Mouse (Mus musculus) limb, embryonic 12.5 days (tissue): ENCODE results near the gene 1700001O22Rik. TPM values are rescaled to one million over a fixed set of nuclear protein-coding genes. Genes with fewer than 3 reads are reported as not detected.
A peak's percentile ranks its signal among the peaks of the same experiment; 100 is the strongest.

Experiments used
- ATAC-seq: fragments of 200-750 bp; cut with Nextera tagmentation; 2 replicates; pipeline ENCODE4 v1.8.0; 2017; ENCODE audit warnings: low read depth, moderate TSS enrichment; ENCODE audit not compliant: insufficient number of reproducible peaks, insufficient read depth, low FRiP score, low TSS enrichment
- H3K27ac ChIP-seq: fragments of 300-500 bp; sonication (generic); 2 replicates; pipeline ENCODE4 v1.5.1; 2016; ENCODE audit warnings: mild to moderate bottlenecking, moderate library complexity
- H3K27me3 ChIP-seq: fragments of 300-500 bp; sonication (generic); 2 replicates; pipeline ENCODE4 v1.6.1; 2016; ENCODE audit warnings: mild to moderate bottlenecking, moderate library complexity
- H3K36me3 ChIP-seq: fragments of 300-500 bp; sonication (generic); 2 replicates; pipeline ENCODE4 v1.6.1; 2016; ENCODE audit warnings: mild to moderate bottlenecking, moderate library complexity
- H3K4me1 ChIP-seq: fragments of 300-500 bp; sonication (generic); replicated peaks from 2 replicates; pipeline ENCODE4 v1.6.1; 2016
- H3K4me2 ChIP-seq: fragments of 300-500 bp; sonication (generic); 2 replicates; pipeline ENCODE4 v1.6.1; 2016; ENCODE audit warnings: mild to moderate bottlenecking, moderate library complexity
- H3K4me3 ChIP-seq: fragments of 300-500 bp; sonication (generic); replicated peaks from 2 replicates; pipeline ENCODE4 v1.5.1; 2016; ENCODE audit warnings: mild to moderate bottlenecking
- H3K9ac ChIP-seq: fragments of 300-500 bp; sonication (generic); replicated peaks from 2 replicates; pipeline ENCODE4 v1.6.1; 2016; ENCODE audit warnings: mild to moderate bottlenecking, moderate library complexity
- H3K9me3 ChIP-seq: fragments of 300-500 bp; sonication (generic); 2 replicates; pipeline ENCODE4 v1.6.1; 2016; ENCODE audit warnings: mild to moderate bottlenecking, moderate library complexity
- WGBS: fragments of 180-500 bp; shearing (Covaris S2); methylation state at CpG from one replicate; pipeline ENCODE4 v1.1.7; 2016; 5-methylcytosine and 5-hydroxymethylcytosine counted together
- polyA plus RNA-seq: library from polyadenylated mRNA; unstranded; fragments of >200 nt; fragmentation: Nextera tagmentation; extraction: Ambion mirVana; gene quantifications from 2 replicates; pipeline ENCODE4 v1.2.1, GENCODE M21; 2016

Gene 1700001O22Rik
- polyA plus RNA-seq = 3.1 and 5.4 TPM in 2 replicates

GRCm38 (mm10) chr2:30803604-30804003, at the start of gene 1700001O22Rik:
TSS of gene 1700001O22Rik (minus strand) at chr2:30803661.
- no peak within 1 kb of the TSS for H3K4me2 ChIP-seq
- H3K27ac ChIP-seq = no peak within 1 kb of the TSS
- peaks cover 46% of the 10 kb centered on the region for H3K27me3 ChIP-seq
- H3K9me3 ChIP-seq = no peaks in the 10 kb centered on the region
- 87% methylated on average over 3 of the region's 3 CpGs for WGBS
- no peaks in the 10 kb centered on the region for H3K36me3 ChIP-seq
- no peak within 1 kb of the TSS for H3K9ac ChIP-seq
- H3K4me1 ChIP-seq = peaks cover 29% of the 10 kb centered on the region
- ATAC-seq = no peak
- H3K4me3 ChIP-seq = no peak within 1 kb of the TSS

DNA sequence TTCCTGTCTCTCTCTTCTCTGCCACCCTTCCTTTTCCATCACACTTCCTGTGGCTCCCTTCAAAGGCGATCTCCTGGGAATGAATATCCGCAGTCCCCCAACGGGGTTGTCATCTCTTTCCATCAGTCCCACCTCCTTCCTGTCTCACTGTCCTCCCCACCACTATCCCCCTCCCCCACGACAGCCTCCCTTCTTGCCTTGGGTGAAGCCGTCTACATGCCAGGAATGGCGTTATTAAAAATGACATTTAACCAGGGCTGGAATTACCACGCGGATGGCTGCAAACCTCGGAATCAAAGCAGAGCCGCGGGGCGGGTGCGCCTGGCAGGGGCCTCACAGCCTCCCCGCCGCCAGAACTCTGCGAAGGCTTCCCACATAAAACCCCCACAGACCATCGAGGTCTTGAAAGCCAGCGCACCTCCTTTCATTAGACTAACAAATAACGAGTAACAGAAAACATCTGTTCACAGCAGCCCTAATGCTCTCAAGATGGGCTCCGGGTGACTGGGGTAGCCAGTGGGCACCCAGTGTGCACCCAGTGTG, 49.4 kb upstream of the 1700001O22Rik start:
- no peaks in the 10 kb centered on the region for H3K9me3 ChIP-seq
- ATAC-seq = no peak
- H3K36me3 ChIP-seq = peaks cover 6% of the 10 kb centered on the region
- peak overlapping the region; percentile 22 for H3K4me3 ChIP-seq
- H3K4me2 ChIP-seq = peak overlapping the region; percentile 48
- 7% methylated on average over 20 of the region's 20 CpGs for WGBS
- H3K4me1 ChIP-seq = peaks cover 95% of the 10 kb centered on the region
- no peaks in the 10 kb centered on the region for H3K27me3 ChIP-seq
- H3K27ac ChIP-seq = peak overlapping the region; percentile 93
- no peak overlapping the region; the same call in 1 of the 2 replicates for H3K9ac ChIP-seq

DNA sequence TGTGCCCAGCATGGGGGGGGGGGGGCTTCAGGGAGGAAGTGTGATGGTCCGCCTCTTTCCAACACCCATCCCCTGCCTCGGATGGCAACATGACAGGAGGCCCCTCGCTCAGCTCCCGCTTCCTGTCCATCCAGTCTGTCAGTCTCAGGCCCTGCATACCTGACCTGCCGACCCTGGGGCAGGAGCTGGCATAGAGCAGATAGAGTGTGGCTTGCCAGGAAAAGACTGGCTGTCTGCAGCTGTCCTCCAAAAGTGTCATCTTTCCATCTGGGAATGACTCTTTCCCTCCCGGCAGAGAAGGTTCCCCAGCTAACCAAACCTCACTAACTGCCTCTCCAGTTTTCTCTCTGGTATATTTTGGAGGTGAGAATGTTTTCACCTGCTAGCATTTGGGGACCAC, 47.1 kb upstream of the 1700001O22Rik start:
- Histone ChIP-seq H3K36me3 (peaks cover 6% of the 10 kb centered on the region), H3K4me3 (peak overlapping the region; percentile 12; the same call in 1 of the 2 replicates), H3K27me3 (no peaks in the 10 kb centered on the region; the same call in 1 of the 2 replicates), H3K4me2 (peak overlapping the region; percentile 48), H3K9me3 (no peaks in the 10 kb centered on the region), H3K4me1 (peaks cover 94% of the 10 kb centered on the region), H3K27ac (peak overlapping the region; percentile 93), H3K9ac (peak overlapping the region; percentile 42; the same call in 1 of the 2 replicates)
- ATAC-seq = no peak
- 10% methylated on average over 6 of the region's 6 CpGs for WGBS

- no peak for ATAC-seq
- Histone ChIP-seq H3K27me3 (no peaks in the 10 kb centered on the region; the same call in 1 of the 2 replicates), H3K4me2 (peak overlapping the region; percentile 67), H3K9ac (no peak overlapping the region), H3K27ac (peak overlapping the region; percentile 94), H3K4me1 (peaks cover 82% of the 10 kb centered on the region), H3K4me3 (peak overlapping the region; percentile 97), H3K36me3 (peaks cover 6% of the 10 kb centered on the region), H3K9me3 (no peaks in the 10 kb centered on the region)
- WGBS = 51% methylated on average over 8 of the region's 8 CpGs
Measured at GRCm38 (mm10) chr2:30848184-30848583, 44.7 kb upstream of the 1700001O22Rik start.

GRCm38 (mm10) chr2:30846723-30847122, 43.3 kb upstream of the 1700001O22Rik start:
- peak overlapping the region; percentile 97 for H3K4me3 ChIP-seq
- peak overlapping the region; percentile 94 for H3K27ac ChIP-seq
- H3K9me3 ChIP-seq = no peaks in the 10 kb centered on the region
- 4% methylated on average over 6 of the region's 6 CpGs for WGBS
- H3K4me2 ChIP-seq = peak overlapping the region; percentile 67
- peak overlapping the region; percentile 98 for H3K9ac ChIP-seq
- no peak for ATAC-seq
- peaks cover 67% of the 10 kb centered on the region for H3K4me1 ChIP-seq
- H3K27me3 ChIP-seq = no peaks in the 10 kb centered on the region; the same call in 1 of the 2 replicates
- H3K36me3 ChIP-seq = peaks cover 6% of the 10 kb centered on the region

DNA sequence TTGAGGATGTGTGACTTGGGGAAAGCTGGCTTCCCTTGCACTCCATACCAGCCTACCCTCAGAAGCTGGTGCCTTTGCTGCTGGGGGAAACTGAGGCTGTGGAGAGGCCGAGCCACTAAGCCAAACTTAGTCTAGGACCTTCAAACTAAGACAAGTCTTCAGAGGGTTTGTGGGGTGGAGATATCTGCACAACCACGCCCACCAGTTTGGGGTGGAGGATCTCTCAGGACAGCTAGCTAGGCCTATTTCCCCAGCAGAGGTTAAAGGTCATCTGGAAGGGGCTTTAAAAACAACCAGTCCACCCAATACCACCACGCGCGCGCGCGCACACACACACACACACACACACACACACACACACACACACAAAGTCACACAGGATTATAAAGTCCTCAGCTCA, 42.8 kb upstream of the 1700001O22Rik start:
- H3K36me3 ChIP-seq = peaks cover 6% of the 10 kb centered on the region
- peaks cover 62% of the 10 kb centered on the region for H3K4me1 ChIP-seq
- H3K27ac ChIP-seq = peak overlapping the region; percentile 94
- H3K27me3 ChIP-seq = no peaks in the 10 kb centered on the region; the same call in 1 of the 2 replicates
- 39% methylated on average over 8 of the region's 8 CpGs for WGBS
- peak overlapping the region; percentile 67 for H3K4me2 ChIP-seq
- peak overlapping the region; percentile 97 for H3K4me3 ChIP-seq
- H3K9ac ChIP-seq = peak overlapping the region; percentile 98
- ATAC-seq = no peak
- H3K9me3 ChIP-seq = no peaks in the 10 kb centered on the region

DNA sequence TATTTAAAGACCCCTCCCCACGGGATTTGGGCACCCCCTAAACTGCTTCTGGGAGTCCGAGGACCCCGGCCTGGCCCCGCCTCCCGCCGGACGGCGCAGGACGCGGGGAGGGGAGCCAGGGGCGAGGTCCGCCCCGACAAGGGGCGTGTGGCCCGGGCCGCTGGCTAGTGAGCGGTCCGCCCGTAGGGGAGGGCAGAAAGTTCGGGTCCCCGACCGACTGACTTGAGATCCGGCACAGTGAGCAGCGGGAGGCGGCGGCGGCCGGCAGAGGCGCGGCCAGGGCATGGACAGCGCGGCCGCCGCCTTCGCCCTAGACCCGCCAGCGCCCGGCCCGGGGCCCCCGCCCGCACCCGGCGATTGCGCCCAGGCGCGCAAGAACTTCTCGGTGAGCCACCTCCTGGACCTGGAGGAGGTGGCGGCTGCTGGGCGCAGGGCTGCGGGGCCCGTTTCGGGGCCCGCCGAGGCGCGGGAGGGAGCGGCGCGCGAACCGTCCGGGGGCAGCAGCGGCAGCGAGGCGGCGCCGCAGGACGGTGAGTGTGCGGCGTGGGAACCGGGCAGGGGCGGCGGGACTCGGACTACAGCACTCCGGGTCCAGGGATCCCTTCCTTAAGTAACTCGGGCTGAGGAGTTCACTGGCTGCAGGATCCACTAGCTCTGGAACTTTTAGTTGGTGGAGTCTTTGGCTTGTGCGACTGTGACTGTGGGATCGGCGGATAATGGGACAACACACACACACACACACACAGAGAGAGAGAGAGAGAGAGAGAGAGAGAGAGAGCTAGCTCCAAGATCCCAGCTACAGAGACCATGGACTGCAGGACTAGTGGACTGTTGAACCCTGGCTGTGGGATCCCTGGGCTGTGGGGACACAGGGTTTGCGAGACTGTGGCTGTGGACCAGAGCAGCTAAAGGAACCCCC, 42.0 kb upstream of the 1700001O22Rik start:
- 1% methylated on average over 74 of the region's 80 CpGs for WGBS
- peaks cover 6% of the 10 kb centered on the region for H3K36me3 ChIP-seq
- peak overlapping the region; percentile 97 for H3K4me3 ChIP-seq
- peak overlapping the region; percentile 67 for H3K4me2 ChIP-seq
- no peaks in the 10 kb centered on the region; the same call in 1 of the 2 replicates for H3K27me3 ChIP-seq
- peak; percentile 46 for ATAC-seq
- no peaks in the 10 kb centered on the region for H3K9me3 ChIP-seq
- peak overlapping the region; percentile 94 for H3K27ac ChIP-seq
- H3K4me1 ChIP-seq = peaks cover 54% of the 10 kb centered on the region
- peak overlapping the region; percentile 98 for H3K9ac ChIP-seq

- Histone ChIP-seq H3K4me3 (no peak overlapping the region), H3K4me1 (peaks cover 28% of the 10 kb centered on the region), H3K9ac (no peak overlapping the region), H3K36me3 (no peaks in the 10 kb centered on the region), H3K27me3 (no peaks in the 10 kb centered on the region; the same call in 1 of the 2 replicates), H3K27ac (no peak overlapping the region), H3K4me2 (no peak overlapping the region), H3K9me3 (no peaks in the 10 kb centered on the region)
- no peak for ATAC-seq
- 51% methylated on average over 10 of the region's 10 CpGs for WGBS
Measured at GRCm38 (mm10) chr2:30842615-30843014, 39.2 kb upstream of the 1700001O22Rik start.

GRCm38 (mm10) chr2:30836238-30836990, 33.0 kb upstream of the 1700001O22Rik start:
- peak overlapping the region; percentile 42 for H3K4me2 ChIP-seq
- H3K4me1 ChIP-seq = peaks cover 54% of the 10 kb centered on the region
- H3K36me3 ChIP-seq = no peaks in the 10 kb centered on the region
- peak overlapping the region; percentile 91 for H3K27ac ChIP-seq
- H3K27me3 ChIP-seq = no peaks in the 10 kb centered on the region
- no peaks in the 10 kb centered on the region for H3K9me3 ChIP-seq
- H3K9ac ChIP-seq = no peak overlapping the region; the same call in 1 of the 2 replicates
- 2% methylated on average over 21 of the region's 21 CpGs for WGBS
- ATAC-seq = peak; percentile 50; the same call in 1 of the 2 replicates
- 0 out of 2 replicates have a peak overlapping the region, but pooled peaks have one; percentile 6 for H3K4me3 ChIP-seq

DNA sequence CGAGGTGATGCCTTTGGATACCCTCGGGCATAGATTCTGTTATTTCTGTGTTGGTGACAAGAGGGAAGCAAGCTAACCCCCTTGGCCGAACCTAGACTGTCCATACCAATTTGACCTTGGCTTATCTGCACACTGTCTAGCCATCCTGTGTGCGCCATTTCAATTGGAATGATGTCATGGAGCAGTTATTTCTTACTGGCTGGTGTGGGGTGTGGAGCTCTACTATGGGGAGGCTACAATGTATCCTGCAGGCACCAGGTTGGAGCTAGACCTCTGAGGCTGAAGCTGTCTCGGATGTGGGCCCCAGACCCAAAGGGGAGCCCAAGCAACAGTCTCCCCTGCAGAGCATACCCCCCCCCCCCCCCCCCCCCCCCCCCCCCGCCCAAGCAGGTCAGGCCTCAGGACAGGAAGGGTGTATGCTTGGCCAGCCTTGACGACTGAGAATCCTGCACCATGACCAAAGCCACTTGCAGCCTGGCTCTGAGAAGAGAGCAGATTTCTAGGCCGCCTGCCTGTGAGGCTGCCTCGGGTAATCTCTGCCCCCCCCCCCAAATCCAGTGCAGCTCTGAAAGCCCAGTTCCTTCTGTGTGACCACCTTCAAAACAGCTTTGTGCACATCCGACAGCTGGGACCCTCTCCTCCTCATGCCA, 31.0 kb upstream of the 1700001O22Rik start, which contains the start of gene Prrx2:
Prrx2 (plus strand) TSS at position 600 of the 650 bp plus-strand sequence.
- Histone ChIP-seq H3K9me3 (no peaks in the 10 kb centered on the region), H3K36me3 (no peaks in the 10 kb centered on the region), H3K4me1 (peaks cover 54% of the 10 kb centered on the region), H3K4me2 (peak within 1 kb of the TSS; percentile 18), H3K4me3 (no peak within 1 kb of the TSS), H3K27me3 (no peaks in the 10 kb centered on the region), H3K27ac (peak within 1 kb of the TSS; percentile 97), H3K9ac (no peak within 1 kb of the TSS)
- WGBS = 42% methylated on average over 8 of the region's 10 CpGs
- ATAC-seq = no peak
